Mouse (Mus musculus) liver, embryonic 15.5 days (tissue): ENCODE data around the gene Tbc1d16. TPM values are rescaled to one million over a fixed set of nuclear protein-coding genes. Genes with fewer than 3 reads are reported as not detected.

Experiments
- ATAC-seq: fragments of 200-750 bp; cut with Nextera tagmentation; 2 replicates; pipeline ENCODE4 v1.8.0; 2017; ENCODE audit warnings: moderate number of reproducible peaks, mild to moderate bottlenecking, moderate library complexity; ENCODE audit not compliant: insufficient read depth
- H3K27ac ChIP-seq: fragments of 300-500 bp; sonication (generic); replicated peaks from 2 replicates; pipeline ENCODE4 v1.5.1; 2015; ENCODE audit warnings: mild to moderate bottlenecking, inconsistent platforms
- H3K27me3 ChIP-seq: fragments of 300-500 bp; sonication (generic); 2 replicates; pipeline ENCODE4 v1.6.1; 2015; ENCODE audit warnings: mild to moderate bottlenecking, inconsistent platforms
- H3K36me3 ChIP-seq: fragments of 300-500 bp; sonication (generic); replicated peaks from 2 replicates; pipeline ENCODE4 v1.6.1; 2015; ENCODE audit warnings: moderate library complexity, mild to moderate bottlenecking, inconsistent platforms
- H3K4me1 ChIP-seq: fragments of 300-500 bp; sonication (generic); replicated peaks from 2 replicates; pipeline ENCODE4 v1.6.1; 2015; ENCODE audit warnings: inconsistent platforms
- H3K4me2 ChIP-seq: fragments of 300-500 bp; sonication (generic); 2 replicates; pipeline ENCODE4 v1.6.1; 2015; ENCODE audit warnings: moderate library complexity, mild to moderate bottlenecking, inconsistent platforms
- H3K4me3 ChIP-seq: fragments of 300-500 bp; sonication (generic); replicated peaks from 2 replicates; pipeline ENCODE4 v1.5.1; 2015; ENCODE audit warnings: mild to moderate bottlenecking, inconsistent platforms
- H3K9ac ChIP-seq: fragments of 300-500 bp; sonication (generic); 2 replicates; pipeline ENCODE4 v1.6.1; 2015; ENCODE audit warnings: moderate library complexity, mild to moderate bottlenecking, inconsistent platforms
- H3K9me3 ChIP-seq: fragments of 300-500 bp; sonication (generic); replicated peaks from 2 replicates; pipeline ENCODE4 v1.6.1; 2016; ENCODE audit warnings: inconsistent platforms
- WGBS: fragments of 180-500 bp; shearing (Covaris S2); methylation state at CpG from one replicate; pipeline ENCODE4 v1.1.7; 2015; ENCODE audit warnings: mixed read lengths; ENCODE audit not compliant: insufficient replicate concordance; 5-methylcytosine and 5-hydroxymethylcytosine counted together
- polyA plus RNA-seq: library from polyadenylated mRNA; unstranded; fragments of >200 nt; fragmentation: Nextera tagmentation; extraction: Ambion mirVana; gene quantifications from 2 replicates; pipeline ENCODE4 v1.2.1, GENCODE M21; 2015

Gene Tbc1d16
- polyA plus RNA-seq, 1 experiment from 2014 or later, result 1.6 TPM

DNA sequence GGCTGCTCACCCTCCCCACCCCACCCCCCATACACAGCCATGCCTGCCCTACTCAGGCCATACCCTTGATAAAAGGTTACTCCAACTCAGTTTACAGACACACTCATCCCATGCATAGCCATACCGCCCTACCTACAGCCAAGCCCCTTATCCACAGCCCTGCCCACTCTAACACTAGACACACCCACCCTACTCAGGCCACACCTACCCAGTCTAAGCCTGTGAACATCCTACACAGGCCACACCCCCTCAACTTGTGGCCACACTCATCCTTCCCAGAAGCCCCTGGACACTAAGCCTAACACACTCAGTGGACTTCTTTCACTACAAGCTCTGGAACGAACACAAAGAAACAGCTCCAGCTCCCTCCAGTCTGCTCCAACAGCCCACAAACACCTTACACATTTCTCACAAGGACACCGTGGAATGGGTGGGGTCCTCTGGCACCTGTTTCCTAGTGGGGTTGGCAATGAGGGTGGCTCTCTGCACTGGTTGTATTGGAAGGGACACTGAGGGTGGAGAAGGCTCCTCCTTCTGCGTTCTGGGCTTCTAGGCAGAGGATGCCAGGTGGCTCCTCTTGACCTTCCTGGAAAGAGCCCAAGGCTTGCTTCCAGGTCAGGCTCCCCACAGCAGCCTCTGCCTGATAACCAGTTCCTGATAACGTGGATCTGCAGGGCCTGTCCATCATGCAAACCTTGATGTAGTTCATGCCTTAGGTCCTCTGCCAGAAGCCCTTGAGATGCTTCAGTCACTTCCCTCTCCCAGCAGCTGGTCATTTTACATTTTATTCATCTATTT is 104.6 kb downstream of the Tbc1d16 start:
- no peak overlapping the region for H3K9ac ChIP-seq
- no peak overlapping the region for H3K4me3 ChIP-seq
- 51% methylated on average over 5 of the region's 5 CpGs for WGBS
- H3K27me3 ChIP-seq, result 0 out of 2 replicates have a peak, but pooled peaks cover 8% of the 10 kb centered on the region
- ATAC-seq, result no peak
- no peak overlapping the region for H3K4me2 ChIP-seq
- no peaks in the 10 kb centered on the region for H3K9me3 ChIP-seq
- H3K27ac ChIP-seq, result no peak overlapping the region
- H3K36me3 ChIP-seq, result no peaks in the 10 kb centered on the region
- H3K4me1 ChIP-seq, result peaks cover 23% of the 10 kb centered on the region

DNA sequence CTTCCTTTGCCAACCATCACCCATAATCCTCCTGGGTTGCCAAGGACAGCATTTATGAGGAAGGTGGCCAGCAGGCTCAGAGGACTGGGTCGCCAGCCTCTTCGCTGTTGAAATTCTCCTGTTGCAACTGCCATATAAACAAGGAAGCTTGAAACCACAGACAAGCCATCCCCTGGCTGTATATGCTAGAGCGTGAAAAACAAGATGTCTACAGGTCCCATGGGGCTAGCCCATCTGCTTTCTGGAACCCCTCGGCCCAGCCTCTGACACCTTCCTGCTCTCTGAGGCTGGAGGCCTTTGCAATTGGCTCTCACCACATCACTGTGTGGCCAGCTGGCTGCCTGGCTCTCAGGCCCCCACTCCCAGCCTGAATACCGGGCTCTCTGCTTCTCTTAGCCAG is 105.9 kb downstream of the Tbc1d16 start:
- Histone ChIP-seq H3K27ac (no peak overlapping the region), H3K9ac (no peak overlapping the region), H3K4me3 (no peak overlapping the region), H3K4me2 (no peak overlapping the region), H3K9me3 (no peaks in the 10 kb centered on the region), H3K4me1 (peaks cover 15% of the 10 kb centered on the region), H3K27me3 (0 out of 2 replicates have a peak, but pooled peaks cover 3% of the 10 kb centered on the region), H3K36me3 (no peaks in the 10 kb centered on the region)
- 46% methylated on average over 5 of the region's 5 CpGs for WGBS
- no peak for ATAC-seq

DNA sequence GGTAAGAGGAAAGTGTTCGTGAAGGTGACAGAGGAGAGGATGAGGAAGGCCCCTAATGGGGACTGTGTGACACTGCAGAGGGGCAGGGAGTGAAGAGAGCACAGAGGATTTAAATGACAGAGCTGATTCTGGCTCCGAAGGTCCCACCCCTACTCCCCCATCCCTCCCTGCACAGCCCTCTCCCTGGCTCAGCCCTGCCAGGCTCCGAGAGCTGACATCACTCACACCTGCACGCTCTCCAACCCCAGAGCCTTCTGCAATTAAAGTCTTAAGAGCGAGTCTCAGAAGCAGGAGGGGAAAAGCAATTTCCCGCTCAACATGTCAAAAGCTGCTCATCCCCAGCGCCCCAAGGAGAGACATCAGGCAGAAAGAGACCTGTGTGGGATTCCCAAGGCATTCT is 109.4 kb downstream of the Tbc1d16 start:
- H3K4me2 ChIP-seq, result no peak overlapping the region
- 33% methylated on average over 7 of the region's 7 CpGs for WGBS
- H3K9me3 ChIP-seq, result no peaks in the 10 kb centered on the region
- H3K27ac ChIP-seq, result no peak overlapping the region
- no peaks in the 10 kb centered on the region for H3K27me3 ChIP-seq
- no peak for ATAC-seq
- H3K36me3 ChIP-seq, result no peaks in the 10 kb centered on the region
- H3K4me3 ChIP-seq, result no peak overlapping the region
- H3K4me1 ChIP-seq, result peaks cover 3% of the 10 kb centered on the region
- H3K9ac ChIP-seq, result no peak overlapping the region

DNA sequence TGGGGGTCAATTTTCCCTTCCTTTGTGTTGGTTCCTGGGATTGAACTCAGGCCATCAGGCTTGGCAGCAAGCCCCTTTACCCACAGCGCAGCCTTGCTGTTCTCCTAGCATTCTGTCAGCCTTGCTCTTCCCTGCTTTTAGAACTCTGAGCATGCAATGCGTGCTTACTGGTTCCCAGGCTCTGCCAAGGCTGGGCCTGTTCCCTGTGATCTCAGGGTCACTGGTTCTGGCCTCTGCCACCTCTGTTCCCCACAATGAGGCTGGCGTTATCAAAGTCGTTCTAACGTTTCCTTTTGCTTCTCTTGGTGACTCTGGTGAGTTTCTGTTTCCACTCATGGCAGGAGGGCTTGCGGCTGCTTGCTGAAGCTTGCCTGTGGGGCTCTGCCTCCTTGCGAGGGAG is 110.4 kb downstream of the Tbc1d16 start:
- ATAC-seq, result no peak
- no peak overlapping the region for H3K4me3 ChIP-seq
- 48% methylated on average over 7 of the region's 7 CpGs for WGBS
- H3K9ac ChIP-seq, result no peak overlapping the region
- no peaks in the 10 kb centered on the region for H3K36me3 ChIP-seq
- no peak overlapping the region for H3K4me2 ChIP-seq
- H3K9me3 ChIP-seq, result no peaks in the 10 kb centered on the region
- no peaks in the 10 kb centered on the region for H3K27me3 ChIP-seq
- peaks cover 3% of the 10 kb centered on the region; the same call in 1 of the 2 replicates for H3K4me1 ChIP-seq
- no peak overlapping the region for H3K27ac ChIP-seq

DNA sequence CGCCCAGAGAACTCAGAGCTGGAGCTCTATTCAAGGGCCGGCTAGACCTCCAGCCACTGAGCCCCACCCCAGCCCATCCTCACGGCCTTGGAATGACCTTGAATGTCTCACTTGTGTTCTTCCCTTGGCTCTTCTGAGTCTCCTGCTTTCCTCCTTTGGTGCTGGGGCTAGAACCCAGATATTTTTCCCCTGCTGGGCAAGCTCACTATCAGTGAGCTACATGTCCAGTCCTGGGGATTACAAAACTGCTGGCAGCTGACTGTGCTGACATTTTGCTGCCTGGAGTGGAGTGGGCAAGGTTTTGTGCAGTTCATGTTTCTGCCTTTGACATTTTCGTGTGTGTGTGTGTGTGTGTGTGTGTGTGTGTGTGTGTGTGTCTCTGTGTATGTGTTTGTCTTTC is 111.3 kb downstream of the Tbc1d16 start:
- Histone ChIP-seq H3K36me3 (no peaks in the 10 kb centered on the region), H3K4me2 (no peak overlapping the region), H3K27ac (no peak overlapping the region), H3K4me1 (peaks cover 3% of the 10 kb centered on the region; the same call in 1 of the 2 replicates), H3K27me3 (no peaks in the 10 kb centered on the region), H3K4me3 (no peak overlapping the region), H3K9ac (no peak overlapping the region), H3K9me3 (no peaks in the 10 kb centered on the region)
- ATAC-seq, result no peak
- WGBS, result 47% methylated on average over 4 of the region's 4 CpGs

DNA sequence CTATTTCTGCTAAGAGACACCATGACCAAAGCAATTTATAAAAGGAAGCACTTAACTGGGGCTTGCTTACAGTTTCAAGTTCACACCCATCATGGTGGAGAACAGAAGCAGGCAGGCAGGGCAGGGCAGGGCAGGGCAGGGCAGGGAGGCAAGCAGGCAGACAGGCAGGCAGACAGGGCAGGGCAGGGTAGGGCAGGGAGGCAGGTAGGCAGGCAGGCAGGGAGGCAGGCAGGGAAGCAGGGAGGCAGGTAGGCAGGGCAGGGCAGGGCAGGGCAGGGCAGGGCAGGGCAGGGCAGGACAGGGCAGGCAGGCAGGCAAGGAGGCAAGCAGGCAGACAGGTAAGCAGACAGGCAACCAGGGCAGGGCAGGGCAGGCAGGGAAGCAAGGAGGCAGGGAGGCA is 115.6 kb downstream of the Tbc1d16 start:
- peaks cover 3% of the 10 kb centered on the region for H3K4me1 ChIP-seq
- no peak overlapping the region for H3K9ac ChIP-seq
- no peaks in the 10 kb centered on the region for H3K36me3 ChIP-seq
- no peak overlapping the region for H3K4me2 ChIP-seq
- peaks cover 9% of the 10 kb centered on the region for H3K27me3 ChIP-seq
- ATAC-seq, result no peak
- H3K27ac ChIP-seq, result no peak overlapping the region
- H3K4me3 ChIP-seq, result no peak overlapping the region
- no peaks in the 10 kb centered on the region for H3K9me3 ChIP-seq

DNA sequence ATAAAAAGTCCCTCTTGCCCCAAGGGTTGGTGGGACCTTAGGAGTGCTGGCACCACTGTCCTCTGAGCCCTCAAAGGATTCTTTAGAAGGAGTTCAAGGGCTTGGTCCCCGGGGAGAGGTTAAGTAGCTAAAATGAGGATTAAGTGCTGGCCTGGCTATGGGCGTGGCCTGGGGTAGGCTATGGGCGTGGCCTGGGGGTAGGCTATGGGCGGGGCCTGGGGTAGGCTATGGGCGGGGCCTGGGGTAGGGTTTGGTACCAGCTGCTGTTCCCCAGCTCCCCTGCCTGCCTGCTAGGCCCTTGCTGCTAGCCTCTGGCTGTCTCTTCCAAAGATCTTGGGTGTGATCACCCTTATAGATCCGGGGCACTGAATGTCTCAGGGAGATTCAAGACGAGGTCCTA is 117.0 kb downstream of the Tbc1d16 start:
- Histone ChIP-seq H3K4me3 (no peak overlapping the region), H3K4me1 (peaks cover 3% of the 10 kb centered on the region), H3K9me3 (no peaks in the 10 kb centered on the region), H3K4me2 (no peak overlapping the region), H3K9ac (no peak overlapping the region), H3K36me3 (no peaks in the 10 kb centered on the region), H3K27ac (no peak overlapping the region), H3K27me3 (peaks cover 15% of the 10 kb centered on the region)
- peak; percentile 6; the same call in 1 of the 2 replicates for ATAC-seq
- WGBS, result 11% methylated on average over 7 of the region's 7 CpGs

DNA sequence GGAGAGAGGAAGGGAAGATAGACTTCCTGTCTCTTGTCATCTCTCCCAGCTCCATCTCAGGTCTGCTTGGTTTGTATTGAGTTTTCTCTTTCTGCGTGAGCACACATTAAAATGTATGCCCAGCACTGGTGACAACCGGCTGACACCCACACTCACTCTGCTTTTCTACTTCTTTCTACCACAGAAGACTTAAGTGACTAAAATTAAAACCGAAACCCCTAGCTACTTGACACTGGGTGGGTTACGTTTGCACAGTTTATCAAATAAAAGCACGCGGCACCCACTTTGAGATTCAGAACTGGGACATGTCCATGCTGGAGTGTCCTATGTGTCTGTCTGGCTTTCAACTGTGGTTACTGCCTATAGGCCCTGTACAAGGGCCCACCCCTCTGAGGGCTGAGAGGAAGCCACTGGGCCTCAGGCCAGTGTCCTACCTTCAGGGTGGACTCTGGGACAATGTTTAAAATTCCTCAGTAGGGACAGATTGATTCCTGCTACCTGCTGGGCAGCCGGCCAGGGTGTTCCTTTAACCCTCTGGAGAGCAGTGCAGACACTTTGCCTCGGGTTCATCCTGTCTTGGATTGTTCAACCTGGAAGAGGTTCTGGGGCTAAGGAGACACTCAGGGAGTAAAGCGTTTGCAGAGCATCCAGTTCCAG is 118.8 kb downstream of the Tbc1d16 start:
- H3K9ac ChIP-seq, result no peak overlapping the region
- no peak overlapping the region for H3K4me3 ChIP-seq
- no peak overlapping the region for H3K27ac ChIP-seq
- WGBS, result 57% methylated on average over 9 of the region's 9 CpGs
- H3K36me3 ChIP-seq, result no peaks in the 10 kb centered on the region
- peaks cover 4% of the 10 kb centered on the region for H3K4me1 ChIP-seq
- peaks cover 21% of the 10 kb centered on the region for H3K27me3 ChIP-seq
- H3K9me3 ChIP-seq, result no peaks in the 10 kb centered on the region
- no peak overlapping the region for H3K4me2 ChIP-seq
- ATAC-seq, result peak; percentile 55

DNA sequence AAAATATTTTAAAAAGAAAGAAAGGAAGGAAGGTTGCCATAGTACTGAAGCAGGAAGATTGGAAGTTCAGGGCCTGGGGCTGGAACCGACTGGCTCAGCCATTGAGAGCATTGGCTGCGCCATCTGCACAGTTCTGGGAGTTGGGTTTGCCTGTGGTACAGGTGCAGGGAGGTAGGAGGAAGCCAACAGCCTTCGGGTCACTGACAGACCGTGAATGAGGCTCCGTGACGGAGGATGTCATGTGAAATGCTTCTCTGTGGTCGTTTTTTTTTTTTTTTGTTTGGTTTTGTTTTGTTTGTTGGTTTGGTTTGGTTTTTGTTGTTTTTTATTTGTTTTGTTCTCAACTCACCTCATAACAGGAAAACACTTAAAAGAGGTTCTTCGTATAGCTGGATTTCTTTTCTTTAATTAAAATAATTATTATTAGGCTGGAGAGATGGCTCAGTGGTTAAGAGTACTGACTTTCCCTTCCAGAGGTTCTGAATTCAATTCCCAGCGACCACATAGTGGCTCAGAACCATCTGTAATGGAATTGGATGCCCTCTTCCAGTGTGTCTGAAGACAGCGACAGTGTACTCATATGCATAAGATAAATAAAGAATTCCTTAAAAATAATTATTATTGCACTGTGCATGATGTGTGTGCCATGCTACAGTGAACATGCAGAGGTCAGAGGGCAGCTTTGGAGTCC is 119.6 kb downstream of the Tbc1d16 start:
- Histone ChIP-seq H3K9ac (no peak overlapping the region), H3K27me3 (peaks cover 21% of the 10 kb centered on the region), H3K4me2 (no peak overlapping the region), H3K4me1 (peaks cover 4% of the 10 kb centered on the region), H3K4me3 (no peak overlapping the region), H3K9me3 (no peaks in the 10 kb centered on the region), H3K27ac (no peak overlapping the region), H3K36me3 (no peaks in the 10 kb centered on the region)
- 55% methylated on average over 10 of the region's 10 CpGs for WGBS
- no peak for ATAC-seq

DNA sequence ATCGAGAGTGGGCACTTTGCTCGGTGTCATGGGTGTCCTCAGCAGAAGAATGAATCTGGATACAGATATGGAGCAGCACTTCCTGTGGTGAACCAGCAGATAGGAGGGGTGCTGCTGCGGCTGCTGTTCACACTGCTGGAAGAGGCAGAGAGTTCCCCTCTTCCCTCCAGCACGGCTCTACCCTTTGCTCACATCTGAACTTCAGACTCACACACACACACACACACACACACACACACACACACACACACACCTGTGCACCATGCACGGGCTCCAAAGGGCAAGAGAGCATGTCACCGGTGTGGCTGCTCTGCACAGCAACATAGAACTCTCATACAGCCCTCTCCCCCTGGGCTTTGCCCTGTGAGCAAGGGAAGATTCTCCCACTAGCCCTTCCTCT is 122.0 kb downstream of the Tbc1d16 start:
- no peaks in the 10 kb centered on the region for H3K9me3 ChIP-seq
- ATAC-seq, result peak; percentile 68
- H3K9ac ChIP-seq, result no peak overlapping the region
- no peak overlapping the region for H3K4me3 ChIP-seq
- no peak overlapping the region for H3K27ac ChIP-seq
- no peaks in the 10 kb centered on the region for H3K36me3 ChIP-seq
- peak overlapping the region; percentile 3; the same call in 1 of the 2 replicates for H3K4me2 ChIP-seq
- 16% methylated on average over 6 of the region's 6 CpGs for WGBS
- H3K4me1 ChIP-seq, result peaks cover 4% of the 10 kb centered on the region
- H3K27me3 ChIP-seq, result peaks cover 14% of the 10 kb centered on the region; the same call in 1 of the 2 replicates

DNA sequence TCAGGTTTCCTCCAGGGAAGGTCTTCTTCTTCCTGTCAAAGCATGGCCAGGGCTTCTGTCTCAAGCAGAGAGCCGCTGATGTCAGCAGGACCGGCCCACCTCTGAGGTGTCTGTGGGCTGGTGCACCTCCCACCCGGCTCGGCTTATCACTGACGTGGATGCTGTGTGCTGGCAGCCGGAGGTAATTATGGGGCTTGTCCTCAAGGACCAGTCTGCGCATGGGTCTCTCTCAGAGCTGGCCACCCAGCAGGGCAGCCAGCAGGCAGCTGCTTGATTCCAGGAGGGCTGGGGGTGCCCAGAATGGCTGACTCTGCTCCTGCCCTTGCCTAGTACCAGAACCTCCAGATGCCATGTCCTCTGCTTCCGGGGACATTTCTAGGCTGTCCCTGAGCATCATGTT is 122.6 kb downstream of the Tbc1d16 start:
- Histone ChIP-seq H3K27ac (no peak overlapping the region), H3K9me3 (no peaks in the 10 kb centered on the region), H3K4me1 (peaks cover 4% of the 10 kb centered on the region), H3K4me2 (peak overlapping the region; percentile 3; the same call in 1 of the 2 replicates), H3K27me3 (peaks cover 14% of the 10 kb centered on the region; the same call in 1 of the 2 replicates), H3K36me3 (no peaks in the 10 kb centered on the region), H3K9ac (no peak overlapping the region), H3K4me3 (no peak overlapping the region)
- no peak for ATAC-seq
- WGBS, result 34% methylated on average over 8 of the region's 8 CpGs
